Mouse (Mus musculus): ENCODE results near the gene Mtif3.

Gene Mtif3

GRCm38 (mm10) chr5:146963118-146963936, at the start of gene Mtif3:
Mtif3 (minus strand) TSS chr5:146963800.
- peak; percentile 73 to 82 for DNase-seq (ENCODE audit: low spot score in 2 of 2)

GRCm38 (mm10) chr5:147011333-147011732, 47.7 kb upstream of the Mtif3 start:
- DNase-seq (ENCODE audit: low spot score in 2 of 2) = no peak

- no peak for DNase-seq (ENCODE audit: low spot score in 2 of 2)
These were observed 39.7 kb upstream of the Mtif3 start for GRCm38 (mm10) chr5:147003303-147003702.

- no peak for DNase-seq (ENCODE audit: low spot score in 2 of 2)
These were observed 37.7 kb upstream of the Mtif3 start for GRCm38 (mm10) chr5:147001312-147001711.

GRCm38 (mm10) chr5:146998802-146999201, 35.2 kb upstream of the Mtif3 start:
- no peak for DNase-seq (ENCODE audit: low spot score in 2 of 2)

- no peak for DNase-seq (ENCODE audit: low spot score in 2 of 2)
These were observed 33.2 kb upstream of the Mtif3 start for GRCm38 (mm10) chr5:146996812-146997211.

GRCm38 (mm10) chr5:146994973-146995372, 31.4 kb upstream of the Mtif3 start:
- no peak for DNase-seq (ENCODE audit: low spot score in 2 of 2)

GRCm38 (mm10) chr5:146993509-146993908, 29.9 kb upstream of the Mtif3 start:
- no peak for DNase-seq (ENCODE audit: low spot score in 2 of 2)

GRCm38 (mm10) chr5:146989051-146989450, 25.5 kb upstream of the Mtif3 start:
- no peak for DNase-seq (ENCODE audit: low spot score in 2 of 2)

GRCm38 (mm10) chr5:146987588-146987987, 24.0 kb upstream of the Mtif3 start:
- DNase-seq (ENCODE audit: low spot score in 2 of 2) = no peak

GRCm38 (mm10) chr5:146985725-146986433, 22.3 kb upstream of the Mtif3 start:
- DNase-seq (ENCODE audit: low spot score in 2 of 2) = no peak

- peak; percentile 21 to 40 for DNase-seq (ENCODE audit: low spot score in 2 of 2)
These were observed 19.6 kb upstream of the Mtif3 start for GRCm38 (mm10) chr5:146983216-146983615.

GRCm38 (mm10) chr5:146981376-146981775, 17.8 kb upstream of the Mtif3 start:
- DNase-seq (ENCODE audit: low spot score in 2 of 2) = no peak

- no peak for DNase-seq (ENCODE audit: low spot score in 2 of 2)
These were observed 11.2 kb upstream of the Mtif3 start for GRCm38 (mm10) chr5:146974781-146975123.

GRCm38 (mm10) chr5:146973858-146974780, 10.5 kb upstream of the Mtif3 start:
- no peak for DNase-seq (ENCODE audit: low spot score in 2 of 2)

- DNase-seq (ENCODE audit: low spot score in 2 of 2) = no peak
These were observed 9.8 kb upstream of the Mtif3 start for GRCm38 (mm10) chr5:146973353-146973752.

GRCm38 (mm10) chr5:146971776-146972561, 8.4 kb upstream of the Mtif3 start:
- DNase-seq (ENCODE audit: low spot score in 2 of 2) = no peak

- no peak for DNase-seq (ENCODE audit: low spot score in 2 of 2)
These were observed 5.2 kb upstream of the Mtif3 start for GRCm38 (mm10) chr5:146968695-146969393.

GRCm38 (mm10) chr5:146963937-146964278, 308 bp upstream of the Mtif3 start:
- DNase-seq (ENCODE audit: low spot score in 2 of 2) = no peak

GRCm38 (mm10) chr5:146956678-146957077, 6.9 kb downstream of the Mtif3 start:
- DNase-seq (ENCODE audit: low spot score in 2 of 2) = no peak

GRCm38 (mm10) chr5:146955651-146956050, 7.9 kb downstream of the Mtif3 start:
- no peak for DNase-seq (ENCODE audit: low spot score in 2 of 2)
